Mouse (Mus musculus) erythroblast, embryonic 14.5 days (primary cell): ENCODE measurements at regions not wholly inside any gene's neighbourhood (a gene's known extent, or its start where the extent isn't known, plus 50 kb on each side); places are given as distances from the start of the nearest gene placed in this dataset.

Experiments
- GATA1 ChIP-seq: IDR thresholded peaks from 2 replicates; pipeline ENCODE4 v1.6.1; 2012; ENCODE audit warnings: low read length, inconsistent platforms, mixed read lengths
- TAL1 ChIP-seq: IDR thresholded peaks from 3 replicates; pipeline ENCODE4 v1.6.1; 2012; ENCODE audit warnings: low read length, inconsistent platforms, mixed read lengths

- TF ChIP-seq GATA1 (no peak), TAL1 (no peak)
Measured at GRCm38 (mm10) chr12:16232828-16233227, 377.9 kb downstream of the Lpin1 start.
